In the genomic region with DNA sequence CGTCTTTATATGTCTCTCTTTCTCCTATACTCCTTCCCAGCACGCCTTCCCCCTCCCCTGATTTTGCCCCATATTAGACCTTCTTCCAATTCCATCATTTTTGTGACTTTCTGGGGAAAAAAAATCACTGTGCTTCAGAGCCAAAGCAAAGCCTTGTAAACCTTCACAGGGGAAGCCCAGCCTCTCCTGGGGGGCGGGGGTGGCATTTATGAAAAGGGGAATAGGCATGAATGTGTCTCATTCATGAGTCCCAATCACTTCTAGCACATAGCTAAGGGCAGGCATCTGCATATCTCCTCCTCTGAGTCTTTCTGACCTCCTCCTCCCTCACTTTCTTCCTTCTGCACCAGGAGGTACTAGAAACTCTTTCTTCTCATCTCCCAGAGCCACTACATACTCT, we compare ENCODE assay signal across 21 mouse cellular contexts.
"Had no signal": no experiment of that assay in that cellular context is flagged by ENCODE, and none has a peak within 500 bp of the region (broad histone marks: within the 10 kb centered on the region; RNA-seq: fewer than 3 reads in every experiment).

No protein-coding gene starts in this region.

- H3K27ac ChIP-seq: forebrain, embryonic 15.5 days; hindbrain, embryonic 13.5 days; hindbrain, embryonic 15.5 days; hindbrain, postnatal 0 days; kidney, embryonic 15.5 days; kidney, postnatal 0 days; limb, embryonic 12.5 days; liver, embryonic 12.5 days; liver, embryonic 14.5 days had no signal

- H3K9ac ChIP-seq: forebrain, embryonic 15.5 days; forebrain, postnatal 0 days; hindbrain, embryonic 13.5 days; hindbrain, embryonic 15.5 days; kidney, embryonic 15.5 days; limb, embryonic 12.5 days; liver, embryonic 12.5 days; liver, embryonic 14.5 days had no signal

- H3K27me3 ChIP-seq: forebrain, embryonic 15.5 days; hindbrain, embryonic 13.5 days; hindbrain, embryonic 15.5 days; kidney, embryonic 15.5 days; limb, embryonic 12.5 days; liver, embryonic 12.5 days had no signal

- DNase-seq: forebrain, postnatal 0 days; gastrocnemius, postnatal 36 days; kidney, adult 11 months; kidney, adult 2 months; kidney, adult 9 months; kidney, postnatal 14 days; kidney, postnatal 36 days; layer of hippocampus, adult 9-11 months; layer of hippocampus, postnatal 36 days; left cerebral cortex, postnatal 4 days; lung, adult 18-20 months had no signal

- H3K4me3 ChIP-seq: forebrain, embryonic 15.5 days; hindbrain, embryonic 13.5 days; hindbrain, embryonic 15.5 days; kidney, embryonic 15.5 days; limb, embryonic 12.5 days; liver, embryonic 12.5 days had no signal

- H3K4me1 ChIP-seq: forebrain, embryonic 15.5 days; hindbrain, embryonic 13.5 days; hindbrain, embryonic 15.5 days; liver, embryonic 12.5 days had no signal

- H3K9me3 ChIP-seq: forebrain, embryonic 15.5 days; hindbrain, embryonic 13.5 days; hindbrain, embryonic 15.5 days; kidney, embryonic 15.5 days had no signal

- H3K4me2 ChIP-seq: forebrain, embryonic 15.5 days; hindbrain, embryonic 13.5 days; hindbrain, embryonic 15.5 days; kidney, embryonic 15.5 days; limb, embryonic 12.5 days; liver, embryonic 12.5 days had no signal

- ATAC-seq: forebrain, embryonic 15.5 days; forebrain, postnatal 0 days; hindbrain, postnatal 0 days; intestine, embryonic 16.5 days; liver, embryonic 12.5 days had no signal

- H3K36me3 ChIP-seq: forebrain, embryonic 15.5 days; hindbrain, embryonic 13.5 days; hindbrain, embryonic 15.5 days; kidney, embryonic 15.5 days; limb, embryonic 12.5 days; liver, embryonic 12.5 days had no signal
